Mouse (Mus musculus): ENCODE measurements at regions not wholly inside any gene's neighbourhood (a gene's known extent, or its start where the extent isn't known, plus 50 kb on each side); places are given as distances from the start of the nearest gene placed in this dataset.

GRCm38 (mm10) chr1:71472691-71473090, 58.0 kb upstream of the Abca12 start:
- TF ChIP-seq POLR2A (IDR thresholded peaks at IDR 0.05; ENCODE audit: extremely low read depth, insufficient read depth, low read length): no peak
- no peak for TF ChIP-seq CTCF (IDR thresholded peaks at IDR 0.05; ENCODE audit: low read depth, low read length)
- H3K4me3 ChIP-seq (ENCODE audit: insufficient read depth, low read depth, low read length): no peak overlapping the region
- no peak for DNase-seq (ENCODE audit: extremely low read depth, low read depth, low spot score)
- no peak overlapping the region for H3K27ac ChIP-seq (replicated peaks; ENCODE audit: insufficient read depth, low read depth, low read length)
- no peaks in the 10 kb centered on the region for H3K36me3 ChIP-seq (ENCODE audit: control insufficient read depth, insufficient read depth, low read length)
- H3K4me1 ChIP-seq (ENCODE audit: control insufficient read depth, insufficient read depth, low read length): no peaks in the 10 kb centered on the region
- no peak overlapping the region for H3K9ac ChIP-seq (ENCODE audit: low read depth, low read length)
- H3K27me3 ChIP-seq (ENCODE audit: control insufficient read depth, insufficient read depth, low read length): no peaks in the 10 kb centered on the region
- H3K79me2 ChIP-seq (ENCODE audit: control insufficient read depth, insufficient read depth, low read length): no peaks in the 10 kb centered on the region

- TF ChIP-seq CTCF (IDR thresholded peaks at IDR 0.05; ENCODE audit: low read depth, low read length) (no peak), POLR2A (IDR thresholded peaks at IDR 0.05; ENCODE audit: extremely low read depth, insufficient read depth, low read length) (no peak)
- 85% methylated on average over 4 of the region's 4 CpGs for WGBS
These were observed 68.4 kb upstream of the Abca12 start for GRCm38 (mm10) chr1:71483149-71483548.

GRCm38 (mm10) chr1:71494576-71494975, 62.4 kb upstream of the Atic start:
- no peaks in the 10 kb centered on the region for H3K27me3 ChIP-seq (ENCODE audit: control insufficient read depth, insufficient read depth, low read length)
- H3K4me3 ChIP-seq (ENCODE audit: insufficient read depth, low read depth, low read length): no peak overlapping the region
- H3K36me3 ChIP-seq (ENCODE audit: control insufficient read depth, insufficient read depth, low read length): no peaks in the 10 kb centered on the region
- no peaks in the 10 kb centered on the region for H3K4me1 ChIP-seq (ENCODE audit: control insufficient read depth, insufficient read depth, low read length)
- 41% methylated on average over 4 of the region's 4 CpGs for WGBS
- H3K27ac ChIP-seq (replicated peaks; ENCODE audit: insufficient read depth, low read depth, low read length): no peak overlapping the region
- DNase-seq (ENCODE audit: extremely low read depth, low read depth, low spot score): no peak
- no peaks in the 10 kb centered on the region for H3K79me2 ChIP-seq (ENCODE audit: control insufficient read depth, insufficient read depth, low read length)
- TF ChIP-seq CTCF (IDR thresholded peaks at IDR 0.05; ENCODE audit: low read depth, low read length) (no peak), POLR2A (IDR thresholded peaks at IDR 0.05; ENCODE audit: extremely low read depth, insufficient read depth, low read length) (no peak)
- no peak overlapping the region for H3K9ac ChIP-seq (ENCODE audit: low read depth, low read length)

More at GRCm38 (mm10) chr1:71483149-71483548, 68.4 kb upstream of the Abca12 start:
- Histone ChIP-seq H3K4me3 (ENCODE audit: insufficient read depth, low read depth, low read length) (no peak overlapping the region), H3K27ac (replicated peaks; ENCODE audit: insufficient read depth, low read depth, low read length) (no peak overlapping the region), H3K9ac (ENCODE audit: low read depth, low read length) (no peak overlapping the region), H3K79me2 (ENCODE audit: control insufficient read depth, insufficient read depth, low read length) (no peaks in the 10 kb centered on the region), H3K36me3 (ENCODE audit: control insufficient read depth, insufficient read depth, low read length) (no peaks in the 10 kb centered on the region), H3K4me1 (ENCODE audit: control insufficient read depth, insufficient read depth, low read length) (no peaks in the 10 kb centered on the region), H3K27me3 (ENCODE audit: control insufficient read depth, insufficient read depth, low read length) (no peaks in the 10 kb centered on the region)
- DNase-seq (ENCODE audit: extremely low read depth, low read depth, low spot score): no peak

GRCm38 (mm10) chr1:71505898-71506297, 51.1 kb upstream of the Atic start:
- no peak overlapping the region for H3K27ac ChIP-seq (replicated peaks; ENCODE audit: insufficient read depth, low read depth, low read length)
- H3K27me3 ChIP-seq (ENCODE audit: control insufficient read depth, insufficient read depth, low read length): 0 out of 2 replicates have a peak, but pooled peaks cover 3% of the 10 kb centered on the region
- no peak overlapping the region for H3K9ac ChIP-seq (ENCODE audit: low read depth, low read length)
- TF ChIP-seq POLR2A (IDR thresholded peaks at IDR 0.05; ENCODE audit: extremely low read depth, insufficient read depth, low read length) (no peak), CTCF (IDR thresholded peaks at IDR 0.05; ENCODE audit: low read depth, low read length) (no peak)
- peak; percentile 14 for DNase-seq (ENCODE audit: extremely low read depth, low read depth, low spot score)
- no peaks in the 10 kb centered on the region for H3K36me3 ChIP-seq (ENCODE audit: control insufficient read depth, insufficient read depth, low read length)
- no peaks in the 10 kb centered on the region for H3K79me2 ChIP-seq (ENCODE audit: control insufficient read depth, insufficient read depth, low read length)
- no peaks in the 10 kb centered on the region for H3K4me1 ChIP-seq (ENCODE audit: control insufficient read depth, insufficient read depth, low read length)
- 7% methylated on average over 5 of the region's 5 CpGs for WGBS
- no peak overlapping the region for H3K4me3 ChIP-seq (ENCODE audit: insufficient read depth, low read depth, low read length)

- no peak for DNase-seq (ENCODE audit: extremely low read depth, low read depth, low spot score)
- H3K4me3 ChIP-seq (ENCODE audit: insufficient read depth, low read depth, low read length): no peak overlapping the region
- WGBS: 48% methylated on average over 3 of the region's 3 CpGs
- H3K4me1 ChIP-seq (ENCODE audit: control insufficient read depth, insufficient read depth, low read length): no peaks in the 10 kb centered on the region
- 0 out of 2 replicates have a peak, but pooled peaks cover 3% of the 10 kb centered on the region for H3K27me3 ChIP-seq (ENCODE audit: control insufficient read depth, insufficient read depth, low read length)
- H3K36me3 ChIP-seq (ENCODE audit: control insufficient read depth, insufficient read depth, low read length): no peaks in the 10 kb centered on the region
- no peak overlapping the region for H3K27ac ChIP-seq (replicated peaks; ENCODE audit: insufficient read depth, low read depth, low read length)
- no peak overlapping the region for H3K9ac ChIP-seq (ENCODE audit: low read depth, low read length)
- no peak for TF ChIP-seq POLR2A (IDR thresholded peaks at IDR 0.05; ENCODE audit: extremely low read depth, insufficient read depth, low read length)
- TF ChIP-seq CTCF (IDR thresholded peaks at IDR 0.05; ENCODE audit: low read depth, low read length): no peak
- H3K79me2 ChIP-seq (ENCODE audit: control insufficient read depth, insufficient read depth, low read length): no peaks in the 10 kb centered on the region
These were observed 50.4 kb upstream of the Atic start for GRCm38 (mm10) chr1:71506534-71506933.
